Mouse (Mus musculus) limb, embryonic 13.5 days (tissue): Measurements from ENCODE around the gene Tnfsf9. TPM values are rescaled to one million over a fixed set of nuclear protein-coding genes. Genes with fewer than 3 reads are reported as not detected.
A peak's percentile ranks its signal among the peaks of the same experiment; 100 is the strongest.
"Not testable (repeated sequence)": the region's sequence is repeated elsewhere in the genome, so short reads cannot be mapped to it uniquely, and the experiment has no call there.

Experiments used
- ATAC-seq: fragments of 200-750 bp; cut with Nextera tagmentation; 2 replicates; pipeline ENCODE4 v1.8.0; 2017; ENCODE audit warnings: low read depth, moderate number of reproducible peaks, moderate TSS enrichment; ENCODE audit not compliant: low FRiP score
- H3K27ac ChIP-seq: fragments of 300-500 bp; sonication (generic); 2 replicates; pipeline ENCODE4 v1.5.1; 2015; ENCODE audit warnings: inconsistent platforms, mild to moderate bottlenecking, moderate library complexity
- H3K27me3 ChIP-seq: fragments of 300-500 bp; sonication (generic); 2 replicates; pipeline ENCODE4 v1.6.1; 2015; ENCODE audit warnings: mild to moderate bottlenecking, inconsistent platforms
- H3K36me3 ChIP-seq: fragments of 300-500 bp; sonication (generic); 2 replicates; pipeline ENCODE4 v1.6.1; 2015; ENCODE audit warnings: inconsistent platforms, mild to moderate bottlenecking, moderate library complexity
- H3K4me1 ChIP-seq: fragments of 300-500 bp; sonication (generic); 2 replicates; pipeline ENCODE4 v1.6.1; 2015; ENCODE audit warnings: inconsistent platforms
- H3K4me2 ChIP-seq: fragments of 300-500 bp; sonication (generic); replicated peaks from 2 replicates; pipeline ENCODE4 v1.6.1; 2015; ENCODE audit warnings: inconsistent platforms, mild to moderate bottlenecking, moderate library complexity
- H3K4me3 ChIP-seq: fragments of 300-500 bp; sonication (generic); 2 replicates; pipeline ENCODE4 v1.5.1; 2015; ENCODE audit warnings: moderate library complexity, mild to moderate bottlenecking, inconsistent platforms
- H3K9ac ChIP-seq: fragments of 300-500 bp; sonication (generic); 2 replicates; pipeline ENCODE4 v1.6.1; 2015; ENCODE audit warnings: mild to moderate bottlenecking, inconsistent platforms
- H3K9me3 ChIP-seq: fragments of 300-500 bp; sonication (generic); 2 replicates; pipeline ENCODE4 v1.6.1; 2016; ENCODE audit warnings: inconsistent platforms
- whole genome bisulfite sequencing: fragments of 180-500 bp; shearing (Covaris S2); methylation state at CpG from one replicate; pipeline ENCODE4 v1.1.7; 2015; 5-methylcytosine and 5-hydroxymethylcytosine counted together
- polyA plus RNA-seq: library from polyadenylated mRNA; unstranded; fragments of >200 nt; fragmentation: Nextera tagmentation; extraction: Ambion mirVana; gene quantifications from 2 replicates; pipeline ENCODE4 v1.2.1, GENCODE M21; 2015

The Tnfsf9 gene
- polyA plus RNA-seq, 1 experiment from 2014 or later = 9.2 TPM

- H3K4me3 ChIP-seq = no peak overlapping the region
- H3K27me3 ChIP-seq = no peaks in the 10 kb centered on the region
- under 1% methylated on average over 11 of the region's 11 CpGs for WGBS
- H3K27ac ChIP-seq = no peak overlapping the region
- peak; percentile 87 for ATAC-seq
- no peaks in the 10 kb centered on the region for H3K9me3 ChIP-seq
- H3K36me3 ChIP-seq = no peaks in the 10 kb centered on the region
- no peaks in the 10 kb centered on the region for H3K4me1 ChIP-seq
- peak overlapping the region; percentile 36 for H3K4me2 ChIP-seq
- H3K9ac ChIP-seq = no peak overlapping the region
Observed at GRCm38 (mm10) chr17:57118524-57119349, 13.6 kb downstream of the Tnfsf9 start.

- Histone ChIP-seq H3K9ac (no peak overlapping the region), H3K27ac (no peak overlapping the region), H3K9me3 (no peaks in the 10 kb centered on the region), H3K4me1 (no peaks in the 10 kb centered on the region), H3K36me3 (no peaks in the 10 kb centered on the region), H3K27me3 (no peaks in the 10 kb centered on the region), H3K4me3 (no peak overlapping the region), H3K4me2 (no peak overlapping the region)
- ATAC-seq = no peak
- WGBS = 67% methylated on average over 2 of the region's 2 CpGs
Observed at GRCm38 (mm10) chr17:57121856-57122255, 16.7 kb downstream of the Tnfsf9 start.

- H3K27ac ChIP-seq = no peak overlapping the region
- H3K36me3 ChIP-seq = no peaks in the 10 kb centered on the region
- no peak for ATAC-seq
- WGBS = 80% methylated on average over 11 of the region's 11 CpGs
- H3K4me1 ChIP-seq = no peaks in the 10 kb centered on the region
- no peaks in the 10 kb centered on the region for H3K27me3 ChIP-seq
- no peaks in the 10 kb centered on the region for H3K9me3 ChIP-seq
- H3K4me3 ChIP-seq = no peak overlapping the region
- no peak overlapping the region for H3K4me2 ChIP-seq
- H3K9ac ChIP-seq = no peak overlapping the region
Observed at GRCm38 (mm10) chr17:57123192-57124118, 18.3 kb downstream of the Tnfsf9 start.

DNA sequence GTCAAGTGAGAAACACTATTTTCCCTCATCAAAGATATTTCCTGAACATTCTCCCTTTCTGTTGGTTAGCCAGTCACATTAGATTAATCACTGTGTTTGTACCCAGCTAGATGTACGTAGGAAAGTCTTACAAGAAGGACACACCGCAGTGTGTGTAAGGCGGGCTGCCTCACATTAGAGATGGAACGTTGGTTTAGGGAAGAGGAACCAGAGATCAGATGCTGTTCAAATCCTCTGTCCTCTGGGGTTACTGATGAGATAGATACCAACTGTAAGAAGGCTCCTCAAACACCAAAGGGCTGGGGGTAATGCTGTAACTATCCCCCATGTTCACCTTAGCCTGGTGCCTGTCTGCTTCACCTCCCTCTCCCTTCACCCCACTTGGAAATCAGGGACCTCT is 19.7 kb downstream of the Tnfsf9 start:
- no peak for ATAC-seq
- H3K36me3 ChIP-seq = no peaks in the 10 kb centered on the region
- no peak overlapping the region for H3K4me3 ChIP-seq

GRCm38 (mm10) chr17:57125853-57126622 is 20.9 kb downstream of the Tnfsf9 start:
- no peaks in the 10 kb centered on the region for H3K36me3 ChIP-seq
- ATAC-seq = no peak
- H3K4me2 ChIP-seq = no peak overlapping the region
- H3K27me3 ChIP-seq = no peaks in the 10 kb centered on the region
- no peaks in the 10 kb centered on the region for H3K9me3 ChIP-seq
- no peaks in the 10 kb centered on the region for H3K4me1 ChIP-seq
- WGBS = 53% methylated on average over 3 of the region's 3 CpGs
- no peak overlapping the region for H3K9ac ChIP-seq
- H3K4me3 ChIP-seq = no peak overlapping the region
- no peak overlapping the region for H3K27ac ChIP-seq

More for the DNA sequence above, 19.7 kb downstream of the Tnfsf9 start:
- H3K9me3 ChIP-seq = no peaks in the 10 kb centered on the region
- no peak overlapping the region for H3K9ac ChIP-seq
- WGBS = 90% methylated on average over 4 of the region's 4 CpGs
- H3K27ac ChIP-seq = no peak overlapping the region
- no peaks in the 10 kb centered on the region for H3K4me1 ChIP-seq
- no peaks in the 10 kb centered on the region for H3K27me3 ChIP-seq
- H3K4me2 ChIP-seq = no peak overlapping the region

DNA sequence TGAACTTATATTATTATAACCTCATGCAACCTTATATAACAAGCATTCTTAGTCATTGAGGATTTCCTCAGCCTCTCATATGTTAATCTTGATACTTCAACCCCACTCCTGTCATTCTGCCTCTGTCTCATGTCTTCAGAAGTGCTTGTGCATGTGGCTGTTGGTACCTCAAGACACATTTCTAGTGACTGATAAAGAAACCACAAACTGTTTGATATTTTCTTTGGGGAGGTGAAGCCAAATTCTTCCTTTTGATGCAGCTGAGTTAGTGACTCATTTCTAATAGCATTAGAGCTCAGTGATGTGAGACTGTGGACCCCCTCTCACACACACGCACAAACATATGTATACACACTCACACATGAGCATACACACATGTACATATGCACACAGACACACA is 26.7 kb downstream of the Tnfsf9 start:
- H3K4me3 ChIP-seq = no peak overlapping the region
- H3K27ac ChIP-seq = no peak overlapping the region
- H3K4me1 ChIP-seq = no peaks in the 10 kb centered on the region
- no peaks in the 10 kb centered on the region for H3K9me3 ChIP-seq
- H3K9ac ChIP-seq = no peak overlapping the region
- ATAC-seq = no peak
- no peak overlapping the region for H3K4me2 ChIP-seq
- no peaks in the 10 kb centered on the region for H3K36me3 ChIP-seq
- H3K27me3 ChIP-seq = peaks cover 6% of the 10 kb centered on the region
- 79% methylated on average over 1 of the region's 1 CpGs for WGBS

DNA sequence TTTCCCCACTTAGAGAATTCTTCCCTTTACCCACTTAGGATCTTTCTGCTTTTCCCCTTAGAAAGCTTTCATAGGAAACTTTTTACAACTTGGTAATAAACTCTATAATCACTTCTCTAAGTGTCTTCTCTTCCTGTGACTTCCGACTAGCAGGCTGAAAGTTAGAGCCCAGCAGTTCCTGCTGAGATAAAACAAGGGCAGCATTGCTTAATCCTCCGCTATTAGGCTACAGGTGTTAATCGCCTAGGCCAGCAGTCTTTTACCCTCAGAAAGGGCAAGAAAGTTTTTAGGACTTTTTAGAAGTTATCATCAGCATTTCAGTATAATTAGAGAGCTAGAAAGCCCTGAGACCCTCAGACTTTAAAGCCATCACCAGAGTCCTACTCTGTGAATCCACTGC is 28.9 kb downstream of the Tnfsf9 start:
- not testable (repeated sequence) for H3K4me2 ChIP-seq, H3K9me3 ChIP-seq, ATAC-seq, H3K4me3 ChIP-seq, H3K4me1 ChIP-seq, H3K9ac ChIP-seq, H3K27ac ChIP-seq, H3K27me3 ChIP-seq, H3K36me3 ChIP-seq
- WGBS = 6% methylated on average over 3 of the region's 3 CpGs

- Histone ChIP-seq H3K9ac (no peak overlapping the region), H3K36me3 (no peaks in the 10 kb centered on the region), H3K4me3 (no peak overlapping the region), H3K4me1 (no peaks in the 10 kb centered on the region), H3K4me2 (no peak overlapping the region), H3K27ac (no peak overlapping the region), H3K9me3 (no peaks in the 10 kb centered on the region), H3K27me3 (peaks cover 6% of the 10 kb centered on the region)
- 67% methylated on average over 2 of the region's 2 CpGs for WGBS
- ATAC-seq = no peak
Observed at GRCm38 (mm10) chr17:57134693-57135092, 29.6 kb downstream of the Tnfsf9 start.

DNA sequence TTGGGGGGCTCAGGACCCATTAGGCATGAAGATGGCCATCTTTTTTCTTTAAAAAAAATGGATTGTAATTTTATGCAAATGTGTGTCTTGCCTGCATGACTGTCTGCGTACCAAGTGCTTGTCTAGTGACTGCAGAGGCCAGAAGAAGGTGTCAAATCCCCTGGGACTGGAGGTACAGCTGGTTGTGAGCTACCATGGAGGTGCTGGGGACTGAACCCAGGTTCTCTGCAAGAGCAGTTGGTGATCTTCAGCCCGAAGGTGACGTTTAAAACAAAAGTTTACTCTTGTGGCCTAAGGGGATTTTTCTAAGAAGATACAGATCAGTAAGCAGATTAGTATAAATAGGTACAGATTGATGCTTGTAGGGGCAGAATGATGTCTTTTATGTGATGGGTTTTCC is 30.5 kb downstream of the Tnfsf9 start:
- Histone ChIP-seq H3K27ac (no peak overlapping the region), H3K36me3 (no peaks in the 10 kb centered on the region), H3K27me3 (peaks cover 6% of the 10 kb centered on the region), H3K4me1 (no peaks in the 10 kb centered on the region), H3K4me3 (no peak overlapping the region), H3K9ac (no peak overlapping the region), H3K4me2 (no peak overlapping the region), H3K9me3 (no peaks in the 10 kb centered on the region)
- ATAC-seq = no peak
- WGBS = 78% methylated on average over 3 of the region's 3 CpGs

GRCm38 (mm10) chr17:57138676-57139075 is 33.6 kb downstream of the Tnfsf9 start:
- 83% methylated on average over 4 of the region's 4 CpGs for WGBS
- no peaks in the 10 kb centered on the region for H3K9me3 ChIP-seq
- no peaks in the 10 kb centered on the region for H3K36me3 ChIP-seq

GRCm38 (mm10) chr17:57139708-57140107 is 34.6 kb downstream of the Tnfsf9 start:
- 79% methylated on average over 3 of the region's 3 CpGs for WGBS
- no peak overlapping the region for H3K4me3 ChIP-seq
- H3K36me3 ChIP-seq = no peaks in the 10 kb centered on the region
- no peak overlapping the region for H3K4me2 ChIP-seq
- H3K9ac ChIP-seq = no peak overlapping the region
- no peaks in the 10 kb centered on the region for H3K4me1 ChIP-seq
- no peaks in the 10 kb centered on the region for H3K9me3 ChIP-seq
- ATAC-seq = no peak
- peaks cover under 1% of the 10 kb centered on the region for H3K27me3 ChIP-seq
- no peak overlapping the region for H3K27ac ChIP-seq

More at GRCm38 (mm10) chr17:57138676-57139075, 33.6 kb downstream of the Tnfsf9 start:
- ATAC-seq = no peak
- Histone ChIP-seq H3K9ac (no peak overlapping the region), H3K4me2 (no peak overlapping the region), H3K27me3 (peaks cover 6% of the 10 kb centered on the region), H3K4me1 (no peaks in the 10 kb centered on the region), H3K27ac (no peak overlapping the region), H3K4me3 (no peak overlapping the region)

- WGBS = 83% methylated on average over 3 of the region's 3 CpGs
- Histone ChIP-seq H3K4me1 (no peaks in the 10 kb centered on the region), H3K4me2 (no peak overlapping the region), H3K9me3 (no peaks in the 10 kb centered on the region), H3K36me3 (no peaks in the 10 kb centered on the region), H3K27ac (no peak overlapping the region), H3K9ac (no peak overlapping the region), H3K4me3 (no peak overlapping the region), H3K27me3 (peaks cover 32% of the 10 kb centered on the region)
- no peak for ATAC-seq
Observed at GRCm38 (mm10) chr17:57143704-57144103, 38.6 kb downstream of the Tnfsf9 start.
